Comparison of ENCODE assay signal across 27 mouse cellular contexts in genomic region chr19:17278381-17279051, GRCm38 (mm10).
A peak's percentile ranks its signal among the peaks of the same experiment; 100 is the strongest.
DNase-seq lines count a peak whose midpoint lies in the region; ATAC-seq and TF ChIP-seq lines count a peak whose summit lies in the region.
"Had no signal": no experiment of that assay in that cellular context is flagged by ENCODE, and none has a peak within 500 bp of the region (broad histone marks: within the 10 kb centered on the region; RNA-seq: fewer than 3 reads in every experiment).

No protein-coding gene starts in this region.

- H3K36me3 ChIP-seq in testis, adult 2 months (ENCODE audit: control insufficient read depth, insufficient read depth, low read length): no peaks in the 10 kb centered on the region
- no peaks in the 10 kb centered on the region for H3K36me3 ChIP-seq in midbrain, embryonic 15.5 days (replicated peaks)
- no peaks in the 10 kb centered on the region for H3K36me3 ChIP-seq in forebrain, postnatal 0 days (ENCODE audit: insufficient read depth)
- H3K36me3 ChIP-seq: G1E; heart, embryonic 12.5 days; hindbrain, embryonic 13.5 days; kidney, embryonic 15.5 days; limb, embryonic 13.5 days; liver, embryonic 13.5 days had no signal

- H3K4me3 ChIP-seq in testis, adult 2 months (ENCODE audit: control insufficient read depth, low read depth, low read length): peak overlapping the region; percentile 1; the same call in 1 of the 2 replicates
- H3K4me3 ChIP-seq in midbrain, embryonic 15.5 days: no peak overlapping the region
- H3K4me3 ChIP-seq in forebrain, postnatal 0 days (ENCODE audit: low read depth, low read length): no peak overlapping the region
- H3K4me3 ChIP-seq: heart, embryonic 12.5 days; hindbrain, embryonic 13.5 days; kidney, embryonic 15.5 days; limb, embryonic 13.5 days; liver, embryonic 13.5 days had no signal

- H3K9me3 ChIP-seq in midbrain, embryonic 15.5 days: no peaks in the 10 kb centered on the region
- H3K9me3 ChIP-seq in forebrain, postnatal 0 days (ENCODE audit: low read length): no peaks in the 10 kb centered on the region
- H3K9me3 ChIP-seq: G1E; heart, embryonic 12.5 days; hindbrain, embryonic 13.5 days; kidney, embryonic 15.5 days; limb, embryonic 13.5 days; liver, embryonic 13.5 days had no signal

- no peak overlapping the region for H3K9ac ChIP-seq in midbrain, embryonic 15.5 days
- H3K9ac ChIP-seq in forebrain, postnatal 0 days: no peak overlapping the region
- H3K9ac ChIP-seq: heart, embryonic 12.5 days; hindbrain, embryonic 13.5 days; kidney, embryonic 15.5 days; limb, embryonic 13.5 days; liver, embryonic 13.5 days; lung, embryonic 14.5 days had no signal

- no peak for ATAC-seq in midbrain, embryonic 15.5 days (replicated peaks)
- no peak for ATAC-seq in forebrain, postnatal 0 days
- ATAC-seq: forebrain, embryonic 14.5 days; Patski had no signal

- no peak overlapping the region for H3K27ac ChIP-seq in testis, adult 2 months (ENCODE audit: control insufficient read depth, insufficient read depth, low read depth, low read length)
- H3K27ac ChIP-seq in midbrain, embryonic 15.5 days: no peak overlapping the region
- H3K27ac ChIP-seq in forebrain, postnatal 0 days (ENCODE audit: low read depth, low read length): no peak overlapping the region
- H3K27ac ChIP-seq: hindbrain, embryonic 13.5 days; kidney, embryonic 15.5 days; limb, embryonic 13.5 days; liver, embryonic 13.5 days had no signal

- 93% methylated on average over 4 of the region's 4 CpGs for WGBS in midbrain, embryonic 15.5 days
- 96% methylated on average over 4 of the region's 4 CpGs for WGBS in forebrain, postnatal 0 days

- H3K4me1 ChIP-seq in testis, adult 2 months (ENCODE audit: control insufficient read depth, insufficient read depth, low read length): no peaks in the 10 kb centered on the region
- no peaks in the 10 kb centered on the region for H3K4me1 ChIP-seq in midbrain, embryonic 15.5 days
- no peaks in the 10 kb centered on the region for H3K4me1 ChIP-seq in forebrain, postnatal 0 days (ENCODE audit: insufficient read depth)
- H3K4me1 ChIP-seq: heart, embryonic 12.5 days; hindbrain, embryonic 13.5 days; kidney, embryonic 15.5 days; limb, embryonic 13.5 days had no signal

- H3K27me3 ChIP-seq in testis, adult 2 months (ENCODE audit: control insufficient read depth, insufficient read depth, low read length): no peaks in the 10 kb centered on the region
- no peaks in the 10 kb centered on the region for H3K27me3 ChIP-seq in midbrain, embryonic 15.5 days (replicated peaks)
- no peaks in the 10 kb centered on the region for H3K27me3 ChIP-seq in forebrain, postnatal 0 days (ENCODE audit: insufficient read depth, low read length)
- H3K27me3 ChIP-seq: heart, embryonic 12.5 days; hindbrain, embryonic 13.5 days; kidney, embryonic 15.5 days; limb, embryonic 13.5 days; liver, embryonic 13.5 days; Patski had no signal

- no peak for TF ChIP-seq CTCF in testis, adult 2 months (IDR thresholded peaks at IDR 0.05; ENCODE audit: control insufficient read depth, insufficient read depth, insufficient replicate concordance, low read depth, low read length)
- TF ChIP-seq CTCF in forebrain, postnatal 0 days (IDR thresholded peaks at IDR 0.05; ENCODE audit: low read depth): no peak

- TF ChIP-seq POLR2A in testis, adult 2 months (IDR thresholded peaks at IDR 0.05; ENCODE audit: control insufficient read depth, low read depth, low read length): no peak

- DNase-seq in heart, adult 11 months: peak; percentile 54
- no peak for DNase-seq in heart, postnatal 4 days
- no peak for DNase-seq in testis, postnatal 14 days (ENCODE audit: low spot score)
- peak; percentile 5 to 27 for DNase-seq in monocyte, adult 2 months (ENCODE audit: low read depth in 1 of 2, low spot score in 2 of 2)
- DNase-seq in forebrain, postnatal 0 days: no peak
- DNase-seq: adrenal gland, adult 2 months; cerebellum, adult 11-12 months; cerebellum, postnatal 10 days; gastrocnemius, postnatal 10 days; heart, adult 18-20 months; heart, postnatal 10 days; kidney, adult 11 months; kidney, postnatal 4 days; layer of hippocampus, adult 9-11 months; liver, embryonic 13.5 days; lung, embryonic 14.5 days; midbrain, embryonic 14.5 days; thymus, postnatal 36 days had no signal

- H3K4me2 ChIP-seq in midbrain, embryonic 15.5 days: no peak overlapping the region
- H3K4me2 ChIP-seq in forebrain, postnatal 0 days (ENCODE audit: low read depth): no peak overlapping the region
- H3K4me2 ChIP-seq: heart, embryonic 12.5 days; hindbrain, embryonic 13.5 days; kidney, embryonic 15.5 days; limb, embryonic 13.5 days; liver, embryonic 13.5 days; lung, embryonic 14.5 days had no signal

Comparison
In these comparisons a context has a peak if more than half of its experiments do, and no peak if none do; other contexts are left out.
1. DNase-seq: peak in heart, adult 11 months (single experiment) and monocyte, adult 2 months (2 of 2); none in heart, postnatal 4 days (single experiment), testis, postnatal 14 days (single experiment) and forebrain, postnatal 0 days (single experiment).